Mouse (Mus musculus) heart, embryonic 16.5 days (tissue): ENCODE data around the gene Noct. TPM values are rescaled to one million over a fixed set of nuclear protein-coding genes. Genes with fewer than 3 reads are reported as not detected.

ENCODE experiments used
- ATAC-seq: fragments of 200-750 bp; cut with Nextera tagmentation; replicated peaks from 2 replicates; pipeline ENCODE4 v1.8.0; 2017; ENCODE audit warnings: moderate number of reproducible peaks; ENCODE audit not compliant: insufficient read depth, low FRiP score; ENCODE audit errors: extremely low read depth
- H3K27ac ChIP-seq: fragments of 300-500 bp; sonication (generic); 2 replicates; pipeline ENCODE4 v1.5.1; 2014; ENCODE audit warnings: mild to moderate bottlenecking, low read length, control low read depth, moderate library complexity
- H3K27me3 ChIP-seq: fragments of 300-500 bp; sonication (generic); 2 replicates; pipeline ENCODE4 v1.6.1; 2014; ENCODE audit warnings: low read length, mixed read lengths; ENCODE audit not compliant: control insufficient read depth, insufficient read depth
- H3K36me3 ChIP-seq: fragments of 300-500 bp; sonication (generic); 2 replicates; pipeline ENCODE4 v1.6.1; 2014; ENCODE audit not compliant: control insufficient read depth, insufficient read depth
- H3K4me1 ChIP-seq: fragments of 300-500 bp; sonication (generic); 2 replicates; pipeline ENCODE4 v1.6.1; 2014; ENCODE audit warnings: low read length, mixed read lengths; ENCODE audit not compliant: control insufficient read depth, insufficient read depth
- H3K4me2 ChIP-seq: fragments of 300-500 bp; sonication (generic); 2 replicates; pipeline ENCODE4 v1.6.1; 2014; ENCODE audit warnings: low read depth, mild to moderate bottlenecking, control low read depth, low read length
- H3K4me3 ChIP-seq: fragments of 300-500 bp; sonication (generic); 2 replicates; pipeline ENCODE4 v1.5.1; 2014; ENCODE audit warnings: mild to moderate bottlenecking, control low read depth, low read length
- H3K9ac ChIP-seq: fragments of 300-500 bp; sonication (generic); 2 replicates; pipeline ENCODE4 v1.6.1; 2014; ENCODE audit warnings: low read length, control low read depth
- H3K9me3 ChIP-seq: fragments of 300-500 bp; sonication (generic); replicated peaks from 2 replicates; pipeline ENCODE4 v1.6.1; 2016; ENCODE audit warnings: low read length; ENCODE audit not compliant: control insufficient read depth
- WGBS: fragments of 180-500 bp; shearing (Covaris S2); extraction: QIAGEN DNeasy Blood & Tissue Kit; methylation state at CpG from one replicate; pipeline ENCODE4 v1.1.7; 2014; 5-methylcytosine and 5-hydroxymethylcytosine counted together
- microRNA-seq: library from miRNA; unstranded; fragments of <30 nt; microRNA quantifications from one replicate; pipeline ENCODE4, GENCODE M21; 2017
- polyA plus RNA-seq: library from polyadenylated mRNA; unstranded; fragments of >200 nt; fragmentation: Nextera tagmentation; extraction: Ambion mirVana; gene quantifications from 2 replicates; pipeline ENCODE4 v1.2.1, GENCODE M21; 2015

Gene Noct
- polyA plus RNA-seq, 1 experiment from 2014 or later, result 11.1 TPM

DNA sequence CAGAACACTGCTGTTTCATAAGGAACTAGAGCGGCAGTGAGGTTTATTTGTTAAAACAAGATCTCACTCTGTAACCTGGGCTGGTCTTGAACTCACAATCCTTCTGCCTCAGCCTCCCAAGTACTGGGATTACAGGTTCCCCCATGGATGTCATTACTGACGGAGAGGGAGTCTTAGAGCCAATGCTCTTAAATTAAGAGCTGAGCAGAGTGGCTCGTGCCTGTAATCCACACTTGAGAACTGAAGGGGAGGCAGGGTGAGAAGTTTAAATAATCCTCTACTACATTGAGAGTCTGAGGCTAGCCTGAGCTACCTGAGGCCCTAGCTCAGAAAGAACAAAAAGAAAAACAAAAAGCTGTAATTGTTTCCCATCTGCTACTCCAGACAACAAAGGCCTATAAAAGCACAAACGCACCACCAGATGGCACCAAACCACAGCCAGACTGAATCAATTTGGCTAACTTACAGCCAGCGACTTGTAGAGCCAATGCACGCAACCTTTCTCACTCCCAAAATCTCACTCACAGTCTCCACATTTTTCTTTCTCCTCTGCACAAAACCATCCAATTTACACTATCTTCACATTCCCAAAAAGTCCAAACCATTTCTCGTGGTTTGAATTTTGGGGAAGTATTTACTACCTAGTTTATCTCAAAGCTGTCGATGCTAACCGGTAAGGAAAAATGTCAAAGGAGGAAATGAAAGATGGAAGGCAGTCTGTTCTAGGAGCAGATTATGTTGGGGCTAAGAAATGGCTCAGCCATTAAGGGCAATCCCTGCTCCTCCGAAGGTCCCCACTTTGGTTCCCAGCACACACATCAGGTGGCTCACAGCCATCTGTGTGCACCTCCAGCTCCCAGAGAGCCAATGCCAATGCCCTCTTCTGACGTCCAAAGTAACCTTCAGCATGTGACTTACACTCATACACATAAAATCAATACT lies 64.9 kb downstream of the Noct start:
- no peak; the same call in 1 of the 2 replicates for ATAC-seq
- peaks cover 6% of the 10 kb centered on the region for H3K4me1 ChIP-seq
- peaks cover 8% of the 10 kb centered on the region for H3K36me3 ChIP-seq
- H3K4me3 ChIP-seq, result no peak overlapping the region
- no peak overlapping the region for H3K9ac ChIP-seq
- no peaks in the 10 kb centered on the region for H3K9me3 ChIP-seq
- no peak overlapping the region for H3K27ac ChIP-seq
- H3K4me2 ChIP-seq, result no peak overlapping the region
- WGBS, result 56% methylated on average over 11 of the region's 11 CpGs
- H3K27me3 ChIP-seq, result no peaks in the 10 kb centered on the region

DNA sequence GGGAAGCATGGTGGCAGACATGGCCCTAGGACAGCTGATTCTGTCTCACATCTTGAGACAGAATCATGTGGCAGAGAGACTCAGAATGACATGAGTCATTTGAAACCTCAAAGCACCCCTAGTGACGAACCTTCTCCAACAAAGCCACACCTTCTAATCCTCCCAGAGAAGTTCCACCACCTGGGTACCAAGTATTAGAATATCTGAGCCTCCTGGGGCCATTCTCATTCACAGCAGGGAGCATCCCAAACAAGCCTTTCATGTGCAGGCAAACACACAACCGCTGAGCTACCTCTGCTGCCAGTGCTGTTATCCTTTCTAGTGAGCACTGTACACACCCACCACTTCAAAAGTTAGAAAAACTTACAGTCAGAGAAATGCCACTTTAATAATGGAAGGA lies 70.0 kb downstream of the Noct start:
- no peaks in the 10 kb centered on the region for H3K4me1 ChIP-seq
- H3K4me2 ChIP-seq, result no peak overlapping the region
- H3K9me3 ChIP-seq, result no peaks in the 10 kb centered on the region
- H3K27me3 ChIP-seq, result no peaks in the 10 kb centered on the region
- H3K4me3 ChIP-seq, result no peak overlapping the region
- no peak overlapping the region for H3K27ac ChIP-seq
- 70% methylated on average over 2 of the region's 2 CpGs for WGBS
- H3K36me3 ChIP-seq, result peaks cover 6% of the 10 kb centered on the region; the same call in 1 of the 2 replicates
- H3K9ac ChIP-seq, result no peak overlapping the region
- ATAC-seq, result no peak

DNA sequence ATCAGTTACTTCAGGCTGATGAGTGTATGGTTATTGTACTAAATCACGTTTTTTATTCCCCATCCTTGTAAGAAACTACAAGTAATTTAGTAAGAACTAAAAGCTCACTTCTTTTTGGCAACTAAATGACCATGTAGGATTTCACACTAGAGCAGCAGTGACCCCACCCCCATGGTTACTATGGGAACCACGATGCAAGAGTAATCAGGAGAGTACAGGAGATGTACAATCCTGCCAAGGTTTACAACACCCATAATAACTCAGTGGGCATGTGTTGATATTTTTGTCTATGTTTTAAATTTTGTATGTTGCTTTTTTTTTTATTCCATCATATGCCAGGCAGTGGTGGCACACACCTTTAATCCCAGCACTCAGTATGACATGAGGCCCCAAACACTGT lies 71.0 kb downstream of the Noct start:
- no peak for ATAC-seq

DNA sequence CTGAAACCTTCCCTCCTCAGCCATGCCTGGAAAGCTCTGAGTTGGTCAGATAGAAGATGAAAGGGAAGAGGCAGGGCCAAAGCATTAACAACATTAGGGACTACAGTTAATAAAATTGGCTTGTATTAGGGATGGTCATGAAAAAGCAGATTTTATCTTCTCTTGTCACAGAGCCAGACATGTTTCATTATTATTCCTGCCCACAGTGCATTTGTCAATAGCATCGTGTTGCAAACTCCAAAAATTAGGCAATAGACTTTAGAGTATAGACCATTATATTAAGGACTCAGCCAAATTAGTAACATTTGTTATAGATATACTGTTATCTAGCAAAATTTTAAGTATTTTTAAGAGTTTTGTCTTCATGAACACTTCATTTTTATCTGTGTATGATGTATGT lies 72.5 kb downstream of the Noct start:
- ATAC-seq, result no peak
- H3K9ac ChIP-seq, result no peak overlapping the region
- no peaks in the 10 kb centered on the region for H3K9me3 ChIP-seq
- H3K27me3 ChIP-seq, result no peaks in the 10 kb centered on the region
- no peak overlapping the region for H3K4me2 ChIP-seq
- H3K4me1 ChIP-seq, result 0 out of 2 replicates have a peak, but pooled peaks cover 2% of the 10 kb centered on the region
- no peak overlapping the region for H3K27ac ChIP-seq
- 52% methylated on average over 1 of the region's 1 CpGs for WGBS
- no peak overlapping the region for H3K4me3 ChIP-seq
- peaks cover 6% of the 10 kb centered on the region; the same call in 1 of the 2 replicates for H3K36me3 ChIP-seq

More for the DNA sequence above, 71.0 kb downstream of the Noct start:
- Histone ChIP-seq H3K4me1 (no peaks in the 10 kb centered on the region), H3K27me3 (no peaks in the 10 kb centered on the region), H3K9ac (no peak overlapping the region), H3K27ac (no peak overlapping the region), H3K4me3 (no peak overlapping the region), H3K36me3 (peaks cover 6% of the 10 kb centered on the region; the same call in 1 of the 2 replicates), H3K9me3 (no peaks in the 10 kb centered on the region), H3K4me2 (no peak overlapping the region)
- WGBS, result 68% methylated on average over 2 of the region's 2 CpGs

Small RNA genes within 50 kb of the gene (microRNA-seq; reads per million reads assigned to microRNA genes)
- gene Gm24282, result not detected

Other genes starting within 250 kb of the Noct start
- gene Elf2, start 116.2 kb downstream of the Noct start, polyA plus RNA-seq, result 53.4 and 61.9 TPM in 2 replicates
- 10.2 and 10.7 TPM in 2 replicates for gene Mgarp, start 172.3 kb downstream of the Noct start, polyA plus RNA-seq
- 1,483 and 1,554 TPM in 2 replicates for gene Ndufc1, start 184.5 kb downstream of the Noct start, polyA plus RNA-seq
- 29.9 and 32.7 TPM in 2 replicates for gene Naa15, start 190.7 kb downstream of the Noct start, polyA plus RNA-seq